9 mouse cellular contexts compared by ENCODE assay signal in the genomic region with DNA sequence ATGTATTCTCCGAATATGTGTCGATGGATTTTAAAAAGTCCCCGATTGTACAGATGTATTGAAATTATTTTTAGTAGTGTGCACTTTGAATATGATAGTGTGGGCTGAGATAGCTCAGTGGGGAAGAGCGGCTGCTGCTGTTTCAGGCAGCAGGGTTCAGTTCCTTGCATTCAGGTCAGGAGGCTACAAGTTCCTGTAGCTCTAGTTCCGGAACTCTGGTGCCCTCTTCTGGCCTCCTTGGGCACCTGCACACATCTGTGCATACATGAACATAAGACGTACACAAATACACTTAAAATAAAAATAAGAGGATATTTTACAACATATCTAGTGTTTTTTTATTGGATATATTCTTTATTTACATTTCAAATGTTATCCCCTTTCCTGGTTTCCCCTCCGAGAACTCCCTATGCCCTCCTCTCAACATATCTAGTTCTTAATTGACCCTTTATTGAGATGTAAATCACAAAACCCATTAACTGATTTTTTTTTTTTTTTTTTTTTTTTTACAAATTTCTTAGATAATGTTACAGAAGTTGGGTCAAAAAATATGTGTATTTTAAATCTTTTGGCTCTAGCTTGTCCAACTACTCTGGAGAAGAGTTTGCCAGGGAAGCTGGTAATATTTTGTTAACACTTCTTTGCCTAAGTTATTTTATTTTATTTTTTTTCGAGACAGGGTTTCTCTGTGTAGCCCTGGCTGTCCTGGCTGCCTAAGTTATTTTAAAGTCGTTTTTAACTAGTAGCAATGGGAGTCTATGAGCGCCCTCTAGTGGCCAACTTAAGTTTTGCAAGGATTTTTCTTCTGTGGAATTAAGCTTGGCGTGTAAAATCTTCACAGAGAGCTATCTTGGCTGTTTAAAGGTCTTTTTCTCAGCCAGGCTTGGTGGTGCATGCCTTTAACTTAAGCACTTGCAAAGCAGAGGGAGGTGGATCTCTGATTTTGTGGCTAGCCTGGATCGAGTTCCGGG. TPM values are rescaled to one million over a fixed set of nuclear protein-coding genes. Genes with fewer than 3 reads are reported as not detected.
A peak's percentile ranks its signal among the peaks of the same experiment; 100 is the strongest.
DNase-seq lines count a peak whose midpoint lies in the region; ATAC-seq and TF ChIP-seq lines count a peak whose summit lies in the region.
"Had no signal": no experiment of that assay in that cellular context is flagged by ENCODE, and none has a peak within 500 bp of the region (broad histone marks: within the 10 kb centered on the region; RNA-seq: fewer than 3 reads in every experiment).

No protein-coding gene starts in this region.

- no peak overlapping the region for H3K9ac ChIP-seq in forebrain, embryonic 12.5 days
- no peak overlapping the region for H3K9ac ChIP-seq in heart, adult 2 months (ENCODE audit: low read depth, low read length)
- H3K9ac ChIP-seq: limb, embryonic 13.5 days had no signal

- TF ChIP-seq EP300 in heart, adult 2 months (IDR thresholded peaks at IDR 0.05; ENCODE audit: insufficient read depth, low read depth, low read length): no peak

- H3K79me2 ChIP-seq in heart, adult 2 months (replicated peaks; ENCODE audit: control insufficient read depth, insufficient read depth, low read length): no peaks in the 10 kb centered on the region

- no peaks in the 10 kb centered on the region for H3K9me3 ChIP-seq in forebrain, embryonic 10.5 days
- no peaks in the 10 kb centered on the region for H3K9me3 ChIP-seq in forebrain, embryonic 12.5 days
- H3K9me3 ChIP-seq: limb, embryonic 13.5 days had no signal

- TF ChIP-seq POLR2A in heart, adult 2 months (IDR thresholded peaks at IDR 0.05; ENCODE audit: insufficient read depth, low read depth, low read length): no peak
- TF ChIP-seq POLR2A in small intestine, adult 2 months (IDR thresholded peaks at IDR 0.05; ENCODE audit: low read depth, low read length): no peak

- no peak overlapping the region for H3K27ac ChIP-seq in forebrain, embryonic 10.5 days
- H3K27ac ChIP-seq in forebrain, embryonic 12.5 days: no peak overlapping the region
- H3K27ac ChIP-seq in heart, adult 2 months: no peak overlapping the region
- no peak overlapping the region for H3K27ac ChIP-seq in small intestine, adult 2 months (ENCODE audit: insufficient read depth, low read depth, low read length)
- H3K27ac ChIP-seq: limb, embryonic 13.5 days had no signal

- no peaks in the 10 kb centered on the region for H3K36me3 ChIP-seq in forebrain, embryonic 10.5 days (replicated peaks)
- no peaks in the 10 kb centered on the region for H3K36me3 ChIP-seq in forebrain, embryonic 12.5 days (replicated peaks)
- no peaks in the 10 kb centered on the region for H3K36me3 ChIP-seq in heart, adult 2 months (ENCODE audit: control insufficient read depth, insufficient read depth, low read length)
- H3K36me3 ChIP-seq in small intestine, adult 2 months (ENCODE audit: control insufficient read depth, insufficient read depth, low read length): no peaks in the 10 kb centered on the region
- H3K36me3 ChIP-seq: limb, embryonic 13.5 days had no signal

- peak; percentile 81 for TF ChIP-seq CTCF in heart, adult 2 months (IDR thresholded peaks at IDR 0.05)
- peak; percentile 68; the same call in 1 of the 2 replicates for TF ChIP-seq CTCF in small intestine, adult 2 months (IDR thresholded peaks at IDR 0.05; ENCODE audit: extremely low read depth, insufficient read length, insufficient replicate concordance, low read depth, low read length)

- 60% methylated on average over 13 of the region's 13 CpGs for WGBS in forebrain, embryonic 10.5 days
- 59% methylated on average over 13 of the region's 13 CpGs for WGBS in forebrain, embryonic 12.5 days
- WGBS in heart, adult 2 months: 54% methylated on average over 13 of the region's 13 CpGs
- WGBS in small intestine, adult 2 months: 56% methylated on average over 13 of the region's 13 CpGs

- H3K27me3 ChIP-seq in forebrain, embryonic 10.5 days (ENCODE audit: poor library complexity, severe bottlenecking): no peaks in the 10 kb centered on the region
- no peaks in the 10 kb centered on the region for H3K27me3 ChIP-seq in forebrain, embryonic 12.5 days
- H3K27me3 ChIP-seq in heart, adult 2 months (ENCODE audit: control insufficient read depth, insufficient read depth, low read length): peaks cover 2% of the 10 kb centered on the region; the same call in 1 of the 2 replicates
- H3K27me3 ChIP-seq in small intestine, adult 2 months (ENCODE audit: control insufficient read depth, insufficient read depth, low read length): no peaks in the 10 kb centered on the region
- H3K27me3 ChIP-seq: limb, embryonic 13.5 days had no signal

- no peaks in the 10 kb centered on the region for H3K4me1 ChIP-seq in forebrain, embryonic 10.5 days
- no peaks in the 10 kb centered on the region for H3K4me1 ChIP-seq in forebrain, embryonic 12.5 days
- peaks cover 6% of the 10 kb centered on the region for H3K4me1 ChIP-seq in heart, adult 2 months (ENCODE audit: control insufficient read depth, insufficient read depth, low read length)
- peaks cover 20% of the 10 kb centered on the region for H3K4me1 ChIP-seq in small intestine, adult 2 months (ENCODE audit: control insufficient read depth, insufficient read depth, insufficient read length, low read length)
- H3K4me1 ChIP-seq: limb, embryonic 13.5 days had no signal

- intact Hi-C loops in heart, adult 2 months (cut with DNase I): loop anchor here (1.0 to 10.0 kb wide), 6 partner anchors 44 to 544 kb away; a partner anchor contains a TSS

- ATAC-seq in forebrain, embryonic 12.5 days (ENCODE audit: low FRiP score): no peak
- peak; percentile 75 for ATAC-seq in megakaryocyte progenitor cell, adult 5-6 weeks (replicated peaks; ENCODE audit: poor library complexity)

- peak; percentile 62 for DNase-seq in forebrain, embryonic 10.5 days (ENCODE audit: extremely low spot score, low spot score)
- DNase-seq in adrenal gland, adult 18-20 months (ENCODE audit: low spot score in 2 of 2): peak; percentile 70 to 76
- DNase-seq in embryo, embryonic 10.5 days (ENCODE audit: low spot score): peak; percentile 94
- DNase-seq in heart, adult 2 months: peak; percentile 45 to 46
- DNase-seq in layer of hippocampus, adult 9-11 months: peak; percentile 67

- no peak overlapping the region for H3K4me2 ChIP-seq in forebrain, embryonic 12.5 days
- H3K4me2 ChIP-seq: limb, embryonic 13.5 days had no signal

- no peak overlapping the region for H3K4me3 ChIP-seq in forebrain, embryonic 10.5 days
- no peak overlapping the region for H3K4me3 ChIP-seq in forebrain, embryonic 12.5 days (replicated peaks)
- H3K4me3 ChIP-seq in heart, adult 2 months: no peak overlapping the region
- H3K4me3 ChIP-seq in small intestine, adult 2 months (ENCODE audit: low read depth, low read length): no peak overlapping the region
- H3K4me3 ChIP-seq: limb, embryonic 13.5 days had no signal

RNA-seq across cellular contexts. Expression of a gene that starts 11.0 kb away (rescaled TPM):
- polyA plus RNA-seq in forebrain, embryonic 10.5 days (2016; fragmentation: Nextera tagmentation; extraction: Ambion mirVana): 9.0 TPM in 2 replicates
- polyA plus RNA-seq in forebrain, embryonic 12.5 days (2016; fragmentation: Nextera tagmentation; extraction: Ambion mirVana): 33.1 TPM in 2 replicates
- total RNA-seq in adrenal gland, adult 18-20 months (2021): 10 to 100 TPM in 1 of 2 experiments, 1 to 10 TPM in 1; 6.3 to 13.1 TPM
- under 1 TPM; 0.57 to 0.68 TPM for total RNA-seq in heart, adult 2 months (2021)
- 0.59 and 0.94 TPM in 2 replicates for polyA plus RNA-seq in heart, adult 2 months (2012; rRNA removed)
- not detected in 2 replicates for total RNA-seq in megakaryocyte progenitor cell, adult 5-6 weeks (2015)
- not detected in 2 replicates for total RNA-seq in megakaryocyte progenitor cell, adult 5-6 weeks (2017)
- polyA plus RNA-seq in small intestine, adult 2 months (2012; rRNA removed): 0.06 and 0.42 TPM in 2 replicates

RNA-seq across cellular contexts. Expression of a gene that starts 43.9 kb away (rescaled TPM):
- polyA plus RNA-seq in forebrain, embryonic 10.5 days (2016; fragmentation: Nextera tagmentation; extraction: Ambion mirVana): 24.2 and 25.5 TPM in 2 replicates
- 40.1 and 40.2 TPM in 2 replicates for polyA plus RNA-seq in forebrain, embryonic 12.5 days (2016; fragmentation: Nextera tagmentation; extraction: Ambion mirVana)
- 10 to 100 TPM; 24.3 to 34.4 TPM for total RNA-seq in adrenal gland, adult 18-20 months (2021)
- total RNA-seq in heart, adult 2 months (2021): 10 to 100 TPM; 14.2 to 15.4 TPM
- 8.0 and 13.8 TPM in 2 replicates for polyA plus RNA-seq in heart, adult 2 months (2012; rRNA removed)
- 5.9 and 6.7 TPM in 2 replicates for total RNA-seq in megakaryocyte progenitor cell, adult 5-6 weeks (2015)
- total RNA-seq in megakaryocyte progenitor cell, adult 5-6 weeks (2017): 13.2 and 15.9 TPM in 2 replicates
- 3.4 and 8.5 TPM in 2 replicates for polyA plus RNA-seq in small intestine, adult 2 months (2012; rRNA removed)
